Mouse (Mus musculus) CH12.LX (cell line): ENCODE data around the gene Glis1. TPM values are rescaled to one million over a fixed set of nuclear protein-coding genes. Genes with fewer than 3 reads are reported as not detected.

Experiments
- DNase-seq: peaks from one replicate; pipeline ENCODE4 v3.0.0-alpha.2; 2013; ENCODE audit errors: extremely low read depth
- H3K27ac ChIP-seq: 2 replicates; pipeline ENCODE4 v1.5.1; 2012; ENCODE audit warnings: low read depth, mild to moderate bottlenecking, control low read depth, moderate library complexity; ENCODE audit not compliant: insufficient read depth
- H3K27me3 ChIP-seq: replicated peaks from 2 replicates; pipeline ENCODE3; 2012; ENCODE audit warnings: inconsistent platforms
- H3K36me3 ChIP-seq, 2 experiments: replicated peaks in 1 of 2; 2 replicates each; pipeline versions ENCODE3 to v1.6.1; 2012; ENCODE audit warnings: inconsistent platforms in 1 of 2, low read length in 1 of 2, mild to moderate bottlenecking in 1 of 2, mixed read lengths in 1 of 2, moderate library complexity in 1 of 2; ENCODE audit not compliant: control insufficient read depth in 1 of 2, insufficient read depth in 1 of 2
- H3K4me1 ChIP-seq, 2 experiments: 2 replicates each; pipeline ENCODE4 v1.6.1; 2012; ENCODE audit warnings: inconsistent platforms in 1 of 2, moderate library complexity in 1 of 2; ENCODE audit not compliant: insufficient read depth in 2 of 2, control insufficient read depth in 1 of 2
- H3K4me2 ChIP-seq: 2 replicates; pipeline ENCODE4 v1.6.1; 2012; ENCODE audit warnings: low read depth, mild to moderate bottlenecking, control low read depth; ENCODE audit not compliant: poor library complexity, insufficient read depth, severe bottlenecking
- H3K4me3 ChIP-seq, 3 experiments: fragments of 150-350 bp in 1 of 3; sonication (generic) in 1 of 3; replicated peaks in 1 of 3; 2 replicates each; pipeline versions ENCODE3 to v1.5.1; 2011 to 2012; ENCODE audit warnings: low read depth in 2 of 3, low read length in 2 of 3, mild to moderate bottlenecking in 2 of 3, moderate library complexity in 2 of 3, control low read depth in 1 of 3, improper control_type of control experiment in 1 of 3, inconsistent platforms in 1 of 3, mixed read lengths in 1 of 3; ENCODE audit not compliant: poor library complexity in 1 of 3
- H3K79me2 ChIP-seq: replicated peaks from 2 replicates; pipeline ENCODE4 v1.6.1; 2012; ENCODE audit warnings: mild to moderate bottlenecking, moderate library complexity; ENCODE audit not compliant: control insufficient read depth, poor library complexity, insufficient read depth, severe bottlenecking; ENCODE audit errors: extremely low read depth
- H3K9ac ChIP-seq: 2 replicates; pipeline ENCODE4 v1.6.1; 2012; ENCODE audit warnings: low read depth, mild to moderate bottlenecking, control low read depth, moderate library complexity; ENCODE audit not compliant: insufficient read depth
- H3K9me3 ChIP-seq: replicated peaks from 2 replicates; pipeline ENCODE3; 2012; ENCODE audit warnings: low read length, inconsistent platforms, mixed read lengths
- CHD2 ChIP-seq: IDR thresholded peaks from 2 replicates; pipeline ENCODE4 v1.6.1; 2011; ENCODE audit warnings: low read length, improper control_type of control experiment
- dilution Hi-C: fragments of 300-500 bp; cut with MboI; formaldehyde crosslinking; loops from 2 replicates; pipeline ENCODE4 v1.14.3; 2020; ENCODE audit warnings: low sequenced_read_pairs; ENCODE audit not compliant: extremely low pct_unique_long_range_greater_than_20kb, extremely low pct_ligation_motif_present
- in situ Hi-C: fragments of 300-500 bp; cut with MboI; formaldehyde crosslinking; loops from 3 replicates; pipeline ENCODE4 v1.14.3; 2019; ENCODE audit warnings: low sequenced_read_pairs, low pct_ligation_motif_present, low pct_unique_long_range_greater_than_20kb, mixed read lengths
- polyA plus RNA-seq: library from polyadenylated mRNA; unstranded; fragments of >175 nt; gene quantifications from 2 replicates; pipeline ENCODE4 v1.2.1, GENCODE M21; 2012; ENCODE audit warnings: low read depth; ENCODE audit not compliant: insufficient read length
- total RNA-seq, 2 experiments: library from RNA; depleted of rRNA; stranded (reverse); fragments of 300-350 nt in 1 of 2; fragments of >200 nt in 1 of 2; gene quantifications; 2 replicates each; pipeline ENCODE4 v1.2.3; 2012 to 2014

Gene Glis1
- total and polyA plus RNA-seq, 3 experiments = 0.08 to 2.2 (median 0.17) TPM

DNA sequence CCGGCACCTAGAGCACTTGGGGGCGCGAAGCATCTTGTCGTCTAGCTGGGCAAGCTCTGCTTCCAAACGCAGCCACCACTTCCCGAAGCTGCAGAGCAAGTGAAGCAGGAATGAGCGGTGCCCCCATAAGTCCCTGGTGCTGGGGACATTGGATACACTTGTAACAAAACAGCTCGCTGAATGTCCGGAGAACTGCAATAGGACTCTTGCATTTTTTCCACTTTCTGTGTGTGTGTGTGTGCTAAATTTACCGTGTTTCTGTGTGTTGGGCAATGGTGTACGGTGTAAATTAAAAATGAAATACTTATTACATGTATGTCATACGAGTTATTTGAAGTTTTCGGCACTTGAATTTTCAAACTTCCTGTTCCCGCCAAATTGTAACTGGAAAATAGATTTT is 249.7 kb downstream of the Glis1 start, which contains the start of gene Dmrtb1:
Gene Dmrtb1 (minus strand): TSS at position 101 of the 400 bp plus-strand sequence.
- in situ Hi-C loops = no loop called here
- TF ChIP-seq CHD2 = no peak
- H3K4me1 ChIP-seq = peaks cover 14 to 18% of the 10 kb centered on the region in 2 experiments

More for the DNA sequence above, 249.7 kb downstream of the Glis1 start, which contains the start of gene Dmrtb1:
- no peak for DNase-seq
- Histone ChIP-seq H3K4me3 (no peak within 1 kb of the TSS), H3K4me2 (no peak within 1 kb of the TSS), H3K27me3 (no peaks in the 10 kb centered on the region), H3K9me3 (no peaks in the 10 kb centered on the region), H3K36me3 (no peaks in the 10 kb centered on the region), H3K27ac (no peak within 1 kb of the TSS), H3K9ac (no peak within 1 kb of the TSS), H3K79me2 (no peaks in the 10 kb centered on the region)
- dilution Hi-C loops = no loop called here

Other genes starting within 250 kb of the Glis1 start
- gene Ldlrad1, start 225.4 kb upstream of the Glis1 start, total RNA-seq (2012; rRNA removed) = not detected in 2 replicates
- not detected in 2 replicates for gene Ldlrad1, start 225.4 kb upstream of the Glis1 start, total RNA-seq (2014; rRNA removed)
- not detected in 2 replicates for gene Ldlrad1, start 225.4 kb upstream of the Glis1 start, polyA plus RNA-seq
- 13.0 and 13.7 TPM in 2 replicates for gene Lrrc42, start 181.1 kb upstream of the Glis1 start, total RNA-seq (2012; rRNA removed)
- 15.3 and 24.9 TPM in 2 replicates for gene Lrrc42, start 181.1 kb upstream of the Glis1 start, total RNA-seq (2014; rRNA removed)
- gene Lrrc42, start 181.1 kb upstream of the Glis1 start, polyA plus RNA-seq = 48.2 and 72.9 TPM in 2 replicates
- gene Hspb11, start 181.0 kb upstream of the Glis1 start, total RNA-seq (2012; rRNA removed) = 35.4 and 46.3 TPM in 2 replicates
- gene Hspb11, start 181.0 kb upstream of the Glis1 start, total RNA-seq (2014; rRNA removed) = 38.7 and 40.7 TPM in 2 replicates
- gene Hspb11, start 181.0 kb upstream of the Glis1 start, polyA plus RNA-seq = 19.7 and 20.2 TPM in 2 replicates
- 0.25 and 0.38 TPM in 2 replicates for gene Dio1, start 127.4 kb upstream of the Glis1 start, total RNA-seq (2012; rRNA removed)
- 1.3 and 1.7 TPM in 2 replicates for gene Dio1, start 127.4 kb upstream of the Glis1 start, total RNA-seq (2014; rRNA removed)
- 0.23 and 0.67 TPM in 2 replicates for gene Dio1, start 127.4 kb upstream of the Glis1 start, polyA plus RNA-seq
- gene Yipf1, start 120.2 kb upstream of the Glis1 start, total RNA-seq (2012; rRNA removed) = 47.2 and 49.4 TPM in 2 replicates
- 60.5 and 61.0 TPM in 2 replicates for gene Yipf1, start 120.2 kb upstream of the Glis1 start, total RNA-seq (2014; rRNA removed)
- 47.2 and 52.8 TPM in 2 replicates for gene Yipf1, start 120.2 kb upstream of the Glis1 start, polyA plus RNA-seq
- gene Ndc1, start 66.8 kb upstream of the Glis1 start, total RNA-seq (2012; rRNA removed) = 48.1 and 49.1 TPM in 2 replicates
- gene Ndc1, start 66.8 kb upstream of the Glis1 start, total RNA-seq (2014; rRNA removed) = 86.5 and 92.8 TPM in 2 replicates
- gene Ndc1, start 66.8 kb upstream of the Glis1 start, polyA plus RNA-seq = 69.6 and 71.3 TPM in 2 replicates
- not detected in 2 replicates for gene Dmrtb1, start 249.6 kb downstream of the Glis1 start, total RNA-seq (2012; rRNA removed)
- not detected in 2 replicates for gene Dmrtb1, start 249.6 kb downstream of the Glis1 start, total RNA-seq (2014; rRNA removed)
- not detected in 2 replicates for gene Dmrtb1, start 249.6 kb downstream of the Glis1 start, polyA plus RNA-seq